Mouse (Mus musculus): ENCODE measurements around the gene Il4ra.
A peak's percentile ranks its signal among the peaks of the same experiment; 100 is the strongest.

Gene Il4ra

DNA sequence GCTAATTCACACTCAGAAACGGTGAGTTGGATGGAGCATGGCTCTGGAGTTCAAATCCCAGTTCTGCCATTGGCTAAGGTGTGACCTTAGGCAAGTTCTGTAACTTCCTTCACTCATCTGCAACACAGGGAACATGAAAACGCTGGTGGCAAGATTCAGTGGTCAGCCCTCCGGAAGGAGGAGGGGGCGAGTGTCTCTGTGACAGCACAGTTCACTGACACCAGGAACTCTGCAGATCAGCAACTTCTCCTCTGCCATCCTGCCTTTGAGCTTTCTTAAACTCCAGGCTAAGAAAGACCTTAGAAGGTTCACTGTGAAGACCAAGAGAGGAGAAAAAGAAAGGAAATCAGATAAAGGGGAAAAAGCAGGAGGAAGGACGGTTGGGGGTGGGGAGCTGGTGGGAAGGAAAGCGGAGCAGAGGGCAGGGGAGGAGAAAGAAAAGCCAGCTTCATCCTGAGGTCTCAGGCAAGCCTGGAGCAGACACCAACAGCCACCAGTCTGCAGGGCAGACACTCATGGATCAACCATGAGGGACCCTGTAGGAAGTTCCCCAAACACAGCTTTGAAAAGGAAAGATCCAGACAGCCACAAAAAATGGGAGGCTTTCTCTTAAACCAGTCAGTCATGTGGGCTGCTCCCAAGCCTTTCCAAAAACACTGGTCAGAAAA, 48.8 kb downstream of the Il4ra start:
- no peak for DNase-seq

DNA sequence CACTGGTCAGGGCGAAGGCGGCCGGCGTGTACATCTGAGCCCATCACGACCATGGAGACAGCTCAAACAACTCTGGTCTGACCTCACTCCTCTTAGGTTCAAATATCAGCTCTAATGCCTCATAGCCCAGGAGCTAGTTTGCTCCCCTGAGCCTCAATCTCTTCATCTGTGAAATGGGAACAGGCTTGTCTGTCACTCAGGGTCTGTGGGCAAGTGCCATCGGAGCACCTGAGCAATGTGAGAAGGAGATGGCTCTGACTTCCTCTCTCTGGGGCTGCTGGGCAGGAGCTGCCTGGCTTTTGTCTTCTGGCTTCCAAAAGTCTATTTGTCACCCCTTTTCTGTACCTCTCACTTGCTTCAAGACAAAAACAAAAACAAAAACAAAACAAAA, 49.4 kb downstream of the Il4ra start:
- DNase-seq = peak in 1 of 2 experiments; percentile 18

DNA sequence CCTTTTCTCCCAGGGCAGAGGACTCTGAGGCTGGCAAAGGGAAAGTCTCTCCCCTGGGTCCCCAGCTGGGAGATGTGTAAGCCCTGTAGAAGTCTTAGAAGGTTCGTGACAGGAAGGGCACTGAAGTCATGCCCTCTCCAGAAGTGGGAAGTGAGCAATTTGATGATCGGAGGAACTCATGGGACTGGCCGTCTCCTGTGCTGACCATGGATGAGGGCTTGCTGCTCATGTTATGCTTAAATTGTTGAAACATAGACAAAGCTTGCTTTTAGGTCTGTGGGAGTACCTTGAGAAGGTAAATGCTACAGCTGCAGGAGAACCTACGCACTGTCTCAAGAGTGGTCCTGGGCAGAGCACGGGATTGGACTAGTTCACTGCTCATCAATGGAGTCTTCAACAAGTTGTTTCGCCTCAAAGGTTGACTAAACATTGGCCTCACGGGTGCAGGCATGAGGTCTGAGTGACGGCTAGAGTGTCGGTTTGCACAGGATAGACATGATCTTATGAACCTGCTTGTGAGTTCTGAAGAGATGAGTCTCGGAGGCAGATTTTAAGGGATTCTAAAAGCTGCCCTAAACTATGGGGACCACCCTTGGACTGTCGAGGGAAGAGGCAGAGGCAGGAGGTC, 50.0 kb downstream of the Il4ra start:
- DNase-seq = peak in 1 of 2 experiments; percentile 25

DNA sequence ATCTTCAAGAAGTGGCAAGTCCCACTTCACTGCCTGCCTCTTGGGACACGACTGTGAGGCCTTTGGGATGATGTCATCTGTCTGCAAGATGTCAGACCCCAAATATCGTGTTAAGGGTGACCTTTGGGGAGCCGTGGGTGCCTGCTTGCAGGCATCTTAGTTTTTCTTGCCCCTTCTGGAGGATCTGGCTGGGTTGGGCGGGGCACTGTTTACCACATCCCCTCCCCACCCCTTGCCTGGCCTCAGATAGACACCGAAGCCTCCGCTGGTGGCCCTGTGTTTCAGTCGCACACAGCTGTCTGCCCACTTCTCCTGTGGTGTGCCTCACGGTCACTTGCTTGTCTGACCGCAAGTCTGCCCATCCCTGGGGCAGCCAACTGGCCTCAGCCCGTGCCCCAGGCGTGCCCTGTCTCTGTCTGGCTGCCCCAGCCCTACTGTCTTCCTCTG, 51.3 kb downstream of the Il4ra start, which contains the start of gene Il21r:
Gene Il21r, plus strand, starts transcription at position 245 of the 447 bp plus-strand sequence.
- DNase-seq = peak; percentile 71 to 77

DNA sequence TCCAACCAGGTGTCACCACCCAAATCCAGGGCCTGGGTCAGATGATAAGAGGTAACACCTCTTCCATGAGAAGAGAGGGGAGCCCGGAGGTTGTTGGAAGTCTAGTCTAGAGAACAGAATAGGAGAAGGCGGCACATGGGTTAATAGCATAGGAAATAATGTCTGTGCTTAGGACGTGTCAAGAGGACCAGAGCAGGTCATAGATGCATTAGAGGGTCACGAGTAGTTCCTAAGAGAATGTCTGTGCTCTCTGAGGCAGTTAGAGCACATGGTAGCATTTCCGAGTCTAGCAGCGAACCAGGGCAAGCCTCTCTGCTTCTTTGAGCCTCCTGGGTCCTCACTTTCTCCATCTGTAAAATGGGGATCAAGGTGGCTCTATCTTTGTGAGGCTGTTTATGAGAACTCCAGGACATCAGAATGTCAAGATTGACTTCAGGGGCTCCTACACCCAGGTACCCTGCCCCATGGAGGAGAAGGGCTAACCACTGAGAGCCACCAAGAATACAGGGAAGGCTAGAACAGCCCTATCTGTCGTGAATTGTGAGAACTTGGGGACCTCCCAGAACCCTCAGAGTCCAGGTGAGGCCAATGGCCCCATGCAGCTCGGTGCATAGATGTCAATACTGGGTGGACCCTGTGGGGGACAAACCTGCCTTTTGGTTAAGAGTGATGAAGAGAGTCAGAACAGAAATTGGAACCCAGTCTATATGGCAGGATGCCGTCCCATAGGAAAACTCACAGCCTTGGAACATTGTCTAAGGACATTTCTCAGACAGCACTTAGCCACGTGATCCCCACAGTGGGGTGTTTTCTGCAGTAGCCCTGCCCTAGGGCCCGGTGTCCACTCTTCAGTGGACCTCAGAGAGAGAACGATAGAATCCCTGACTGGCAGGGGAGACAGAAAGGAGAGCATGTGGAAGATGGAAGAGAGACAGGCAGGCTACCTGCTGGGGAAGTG, 52.7 kb downstream of the Il4ra start:
- DNase-seq = peak in 1 of 2 experiments; percentile 26

DNA sequence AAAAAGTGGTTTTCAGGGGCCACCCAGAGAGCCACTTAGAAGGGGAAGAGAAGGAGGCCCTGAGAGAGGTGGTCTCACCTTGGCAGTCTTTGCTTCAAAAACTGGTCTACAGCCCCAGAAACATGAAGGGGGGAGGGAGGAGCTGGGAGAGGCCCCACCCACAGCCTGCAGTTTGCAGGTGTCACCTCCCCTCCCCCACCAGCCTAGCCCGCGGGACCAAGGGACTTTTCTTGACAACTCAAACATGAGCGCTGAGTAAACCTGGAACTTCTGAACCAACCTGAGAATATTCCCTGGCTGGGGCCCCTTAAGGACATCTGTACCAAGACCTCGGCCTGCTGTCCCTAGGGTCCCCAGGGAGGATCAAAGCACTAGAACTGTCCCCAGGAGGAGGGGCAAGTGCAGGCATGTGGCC, 53.8 kb downstream of the Il4ra start:
- peak; percentile 80 to 85 for DNase-seq

DNA sequence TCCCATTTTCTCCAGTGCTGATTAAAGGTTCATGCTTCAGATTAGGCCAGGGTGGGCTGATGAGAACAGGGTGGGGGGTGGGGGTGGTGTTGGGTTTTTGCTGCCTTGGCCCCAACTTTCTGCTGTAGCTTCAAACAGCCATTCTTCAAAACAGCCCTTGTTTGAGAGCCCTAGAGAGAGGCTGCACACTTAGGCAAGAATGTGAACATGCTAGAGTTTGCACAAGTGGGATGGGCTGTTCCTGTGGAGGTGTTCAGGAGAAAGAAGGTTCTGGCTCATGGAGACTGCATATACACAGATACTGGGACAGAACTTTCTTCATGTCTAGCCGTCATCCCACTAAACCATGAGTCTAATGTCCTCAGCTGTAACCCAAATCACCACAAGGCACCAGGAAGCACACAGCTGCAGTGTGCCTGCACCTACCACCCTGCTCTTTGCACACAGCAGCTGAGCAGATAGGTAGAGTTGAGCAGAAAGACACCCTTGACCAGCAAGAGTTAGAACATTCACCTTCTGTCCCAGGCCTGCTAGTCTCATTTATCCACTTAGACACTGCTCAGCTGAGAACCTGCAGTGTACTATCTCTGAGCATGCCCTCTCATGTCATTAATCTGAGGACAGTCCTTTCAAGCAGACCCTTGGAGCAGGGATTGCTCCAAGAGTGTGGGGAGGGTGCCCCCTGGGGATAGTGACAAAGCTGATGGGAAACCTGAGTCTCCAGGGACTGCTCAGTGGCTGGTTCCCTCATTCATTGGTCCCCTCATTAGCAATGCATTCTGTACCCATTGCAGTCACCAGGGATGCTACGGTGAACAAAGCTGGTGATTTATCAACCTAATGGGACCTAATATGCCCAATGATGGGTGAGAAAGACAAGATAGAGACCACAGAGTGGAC, 54.6 kb downstream of the Il4ra start:
- DNase-seq = peak in 1 of 2 experiments; percentile 27

DNA sequence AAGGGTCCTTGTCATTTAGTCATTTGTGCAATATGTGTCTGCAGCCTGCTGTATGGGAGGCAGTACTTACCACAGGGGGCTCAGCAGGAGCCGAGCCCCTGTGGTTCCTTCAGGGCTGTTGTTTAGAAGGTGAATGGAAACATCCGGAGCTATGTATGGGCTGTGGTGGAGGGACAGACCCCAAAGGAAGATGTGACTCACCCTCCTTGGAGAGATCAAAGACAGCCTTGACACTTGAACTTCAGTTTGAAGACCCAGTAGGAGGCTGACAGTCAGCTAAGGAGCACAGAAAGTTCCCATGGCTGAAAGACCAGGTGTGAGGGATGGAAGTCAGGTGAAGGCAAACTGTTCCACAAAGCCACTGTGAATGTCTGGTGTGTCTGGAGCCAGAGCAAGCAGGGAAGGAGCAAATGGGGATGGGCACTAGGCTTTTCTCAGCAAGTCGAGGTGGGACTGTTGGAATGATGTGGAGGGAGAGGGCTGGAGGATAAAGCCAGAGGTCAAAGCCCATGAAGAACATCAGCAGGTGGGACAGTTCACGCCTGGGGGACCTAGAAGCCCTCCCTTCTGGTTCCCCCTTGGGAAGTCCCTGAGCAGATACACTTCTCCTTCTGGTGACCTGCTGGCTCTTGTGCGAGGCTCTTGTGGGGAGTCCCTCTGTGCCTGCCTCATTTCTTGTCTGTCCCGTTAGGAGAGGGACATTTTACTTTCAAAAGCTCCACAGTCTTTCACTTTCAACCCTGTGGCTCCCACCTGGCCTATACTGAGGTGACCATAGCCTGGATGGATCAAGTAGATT, 55.7 kb downstream of the Il4ra start:
- peak; percentile 50 to 54 for DNase-seq

DNA sequence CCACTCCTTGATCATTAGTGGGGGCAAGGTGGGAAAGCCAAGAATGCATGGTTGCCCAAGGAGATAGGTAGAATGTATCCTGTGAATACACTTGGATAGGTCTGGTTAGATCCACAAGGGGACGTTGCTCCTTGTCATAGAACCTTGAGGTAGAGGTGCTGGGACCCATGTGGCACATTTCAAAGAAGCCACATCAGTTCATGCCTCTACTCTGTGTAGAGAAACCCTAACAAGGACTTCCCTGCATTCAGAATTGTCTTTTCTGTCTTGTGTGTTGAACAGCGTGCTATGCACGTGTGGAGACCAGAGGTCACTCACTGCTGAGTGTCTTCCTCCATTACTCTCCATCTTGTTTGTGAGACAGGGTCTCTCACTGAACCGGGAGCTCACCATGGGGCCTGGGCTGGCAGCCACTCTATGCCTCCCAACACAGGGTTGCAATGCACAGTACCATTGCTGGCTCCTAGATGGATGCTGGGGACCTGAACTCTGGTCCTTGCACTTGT, 56.3 kb downstream of the Il4ra start:
- no peak for DNase-seq

DNA sequence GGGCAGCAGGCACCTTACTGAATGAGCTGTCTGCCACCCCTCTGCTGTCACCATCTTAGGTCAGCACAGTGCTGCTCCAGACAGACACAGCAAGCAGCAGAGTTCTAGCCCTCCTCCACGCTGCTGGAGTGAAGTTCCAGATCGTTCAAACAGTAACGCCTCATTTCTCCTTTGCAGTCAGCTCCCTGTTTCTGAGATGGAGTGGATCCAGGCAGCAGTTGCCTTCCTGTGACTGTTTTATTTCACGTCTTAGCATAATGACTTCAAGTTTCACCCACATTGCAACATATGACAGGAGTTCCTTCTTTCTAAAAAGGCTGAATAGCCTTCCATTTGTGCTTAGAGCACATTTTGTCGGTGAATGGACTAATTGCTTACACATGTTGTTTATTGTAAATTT, 61.7 kb downstream of the Il4ra start:
- no peak for DNase-seq

DNA sequence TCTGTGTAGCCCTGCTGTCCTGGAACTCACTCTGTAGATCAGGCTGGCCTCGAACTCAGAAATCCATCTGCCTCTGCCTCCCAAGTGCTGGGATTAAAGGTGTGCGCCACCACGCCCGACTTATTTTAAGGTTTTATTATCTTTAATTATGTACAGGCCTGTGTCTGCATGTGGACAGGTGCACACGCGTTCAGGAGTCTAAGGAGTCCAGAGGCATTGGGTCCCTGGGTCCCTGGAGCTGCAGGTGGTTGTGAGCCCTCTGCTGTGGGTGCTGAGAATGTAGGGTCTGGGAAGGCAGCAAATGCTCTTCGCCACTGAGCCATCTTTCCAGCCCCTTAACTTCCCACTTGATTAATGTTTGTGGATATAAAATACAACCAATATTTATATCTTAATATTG, 63.5 kb downstream of the Il4ra start:
- DNase-seq = no peak

DNA sequence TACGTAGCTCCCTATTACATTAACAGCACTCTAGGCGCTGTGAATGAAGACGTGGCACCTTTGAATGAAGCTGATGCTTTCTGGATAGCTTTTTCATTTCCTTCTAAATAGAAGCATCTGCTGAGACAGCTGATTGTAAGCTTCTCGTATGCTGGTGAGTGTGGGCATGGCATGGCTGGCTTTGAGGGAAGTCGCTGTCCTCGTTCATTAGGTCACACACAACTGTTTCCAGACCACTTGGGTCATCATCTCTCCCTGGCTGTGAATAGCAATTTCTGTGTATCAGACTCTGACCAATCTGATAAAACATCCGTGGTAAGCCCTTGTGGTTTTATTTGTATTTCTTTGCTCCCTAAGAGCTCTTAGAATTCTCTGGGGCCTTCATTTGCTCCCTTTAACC, 66.1 kb downstream of the Il4ra start:
- no peak for DNase-seq

DNA sequence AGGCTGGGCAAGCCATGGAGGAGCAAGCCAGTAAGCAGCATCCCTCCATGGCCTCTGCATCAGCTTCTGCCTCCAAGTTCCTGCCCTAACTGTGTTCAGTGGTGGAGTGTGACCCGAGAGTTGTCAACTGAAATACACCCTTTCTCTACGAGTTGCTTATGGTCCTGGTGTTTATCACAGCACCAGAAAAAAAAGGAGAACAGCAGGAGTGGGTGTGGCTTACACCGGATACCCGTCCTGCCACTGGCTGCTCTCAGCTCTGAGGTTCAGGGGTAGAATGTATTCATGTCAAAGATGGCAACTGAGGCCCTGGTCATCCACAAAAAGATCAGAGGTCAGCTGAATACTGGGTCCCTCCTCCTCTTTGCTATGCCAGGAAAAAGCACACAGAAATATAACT, 68.2 kb downstream of the Il4ra start:
- DNase-seq = no peak

DNA sequence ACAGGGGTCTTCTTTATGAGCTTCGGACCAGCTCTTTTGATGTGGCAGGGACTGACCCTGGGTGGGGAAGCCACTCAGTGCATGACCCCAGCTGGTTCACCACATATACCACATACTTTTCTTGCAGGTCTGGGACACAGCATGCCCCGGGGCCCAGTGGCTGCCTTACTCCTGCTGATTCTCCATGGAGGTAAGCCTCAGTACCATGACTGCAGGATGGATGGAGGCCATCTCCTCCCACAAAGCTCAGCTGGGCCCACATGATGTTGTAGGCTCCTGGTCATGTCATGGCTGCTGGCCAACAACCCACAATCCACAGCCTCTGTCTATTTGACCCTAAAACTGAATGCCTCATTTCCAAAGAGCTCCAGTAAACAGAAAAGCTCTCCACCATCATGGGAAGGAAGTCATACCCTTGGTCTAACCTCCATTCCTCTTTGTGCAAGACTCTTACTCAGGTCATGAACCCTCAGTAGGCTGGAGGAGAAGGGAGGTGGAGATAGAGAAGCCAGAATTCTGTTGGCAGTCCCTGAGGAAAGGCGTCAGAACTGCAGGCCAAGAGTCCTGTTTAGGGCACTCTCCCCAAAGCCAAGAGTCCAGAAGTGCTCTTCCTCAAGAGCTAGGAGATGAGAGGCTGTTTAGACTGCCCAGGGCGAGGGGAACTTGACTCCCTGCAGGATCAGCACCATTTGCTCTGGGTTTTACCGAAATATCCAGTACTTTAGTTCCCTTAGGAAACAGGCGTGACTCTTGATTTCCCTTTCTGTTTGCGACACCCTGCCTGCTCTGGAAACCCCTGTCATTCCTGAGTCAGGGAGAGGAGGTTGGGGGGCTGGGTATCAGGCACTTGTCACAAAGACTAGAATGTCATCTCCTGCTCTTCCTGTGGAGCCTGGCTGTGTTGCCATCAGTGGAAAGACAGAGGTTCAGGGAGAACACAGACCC, 71.1 kb downstream of the Il4ra start:
- DNase-seq = no peak

DNA sequence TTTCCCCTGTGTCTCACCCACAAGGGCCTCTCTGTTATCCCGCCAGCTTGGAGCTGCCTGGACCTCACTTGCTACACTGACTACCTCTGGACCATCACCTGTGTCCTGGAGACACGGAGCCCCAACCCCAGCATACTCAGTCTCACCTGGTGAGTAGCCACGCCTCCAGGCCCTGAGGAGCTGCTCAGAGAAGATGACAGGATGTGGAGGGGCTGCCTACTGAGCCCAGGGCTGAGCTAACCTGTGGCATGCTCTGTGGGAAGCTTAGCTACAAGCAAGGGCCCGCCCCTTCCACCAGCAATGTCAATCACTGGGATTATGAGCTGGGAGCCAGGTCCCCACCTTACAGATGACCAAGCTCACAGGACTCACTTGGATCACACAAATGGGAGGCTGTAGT, 73.3 kb downstream of the Il4ra start:
- DNase-seq = no peak

DNA sequence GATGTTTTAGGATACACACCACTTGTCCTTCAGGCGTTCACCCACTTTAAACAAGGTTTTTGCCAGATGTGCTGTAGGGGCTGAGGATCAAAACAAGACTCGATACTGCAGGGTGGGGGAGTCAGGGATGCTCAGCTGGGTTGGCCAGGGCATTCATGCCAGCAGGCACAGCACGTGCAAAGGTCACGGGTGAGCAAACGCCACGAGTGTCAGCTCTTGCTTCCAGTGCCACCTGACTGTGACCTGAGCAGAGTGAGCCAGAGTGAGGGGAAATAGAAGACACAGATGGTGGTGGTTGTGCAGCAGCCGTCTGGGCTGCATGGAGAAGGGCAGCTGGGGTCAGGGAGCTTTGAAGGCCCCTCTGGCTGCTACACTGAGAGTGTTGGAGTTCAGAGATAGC, 73.9 kb downstream of the Il4ra start:
- no peak for DNase-seq

Data from spleen, adult 18-20 months (tissue).